Mouse (Mus musculus): ENCODE measurements around the gene AC140267.1. TPM values are rescaled to one million over a fixed set of nuclear protein-coding genes. Genes with fewer than 3 reads are reported as not detected.

AC140267.1 gene
- polyA plus RNA-seq, 1 experiment: not detected

DNA sequence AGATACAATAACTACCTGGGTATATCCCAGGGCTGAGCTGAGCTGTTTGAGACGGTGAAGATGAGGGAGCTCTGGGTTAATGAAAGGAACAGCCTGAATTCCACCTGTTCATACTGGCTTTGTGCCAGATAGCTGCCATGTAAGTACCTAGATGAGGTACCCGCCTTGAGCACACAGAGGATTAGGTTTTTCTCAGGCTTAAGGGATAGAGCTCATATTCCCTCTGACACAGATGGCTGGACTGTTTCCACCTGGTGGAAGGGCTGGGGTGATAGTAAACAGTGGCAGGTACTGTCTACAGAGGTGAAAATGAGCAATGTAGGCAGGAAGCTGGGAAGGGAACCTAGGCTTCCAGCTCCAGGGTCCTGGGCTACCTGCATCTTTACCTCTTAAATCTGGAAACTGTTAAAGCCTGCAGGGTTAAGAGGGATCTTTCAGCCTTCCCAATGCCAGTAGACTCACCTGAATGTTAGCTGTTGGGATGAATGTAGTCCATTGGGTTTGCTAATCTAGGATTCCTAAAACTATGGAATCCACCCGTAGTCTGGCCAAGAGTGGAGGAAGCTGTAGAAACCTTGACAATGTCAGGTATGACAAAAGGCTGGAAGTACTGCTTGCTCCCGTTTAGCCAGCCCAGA lies 22.1 kb downstream of the AC140267.1 start:
- H3K36me3 ChIP-seq (ENCODE audit: control insufficient read depth): peaks cover 82% of the 10 kb centered on the region
- H3K9me3 ChIP-seq (ENCODE audit: control insufficient read depth, low read length): no peaks in the 10 kb centered on the region
- H3K4me1 ChIP-seq (ENCODE audit: control insufficient read depth): peaks cover 86% of the 10 kb centered on the region

DNA sequence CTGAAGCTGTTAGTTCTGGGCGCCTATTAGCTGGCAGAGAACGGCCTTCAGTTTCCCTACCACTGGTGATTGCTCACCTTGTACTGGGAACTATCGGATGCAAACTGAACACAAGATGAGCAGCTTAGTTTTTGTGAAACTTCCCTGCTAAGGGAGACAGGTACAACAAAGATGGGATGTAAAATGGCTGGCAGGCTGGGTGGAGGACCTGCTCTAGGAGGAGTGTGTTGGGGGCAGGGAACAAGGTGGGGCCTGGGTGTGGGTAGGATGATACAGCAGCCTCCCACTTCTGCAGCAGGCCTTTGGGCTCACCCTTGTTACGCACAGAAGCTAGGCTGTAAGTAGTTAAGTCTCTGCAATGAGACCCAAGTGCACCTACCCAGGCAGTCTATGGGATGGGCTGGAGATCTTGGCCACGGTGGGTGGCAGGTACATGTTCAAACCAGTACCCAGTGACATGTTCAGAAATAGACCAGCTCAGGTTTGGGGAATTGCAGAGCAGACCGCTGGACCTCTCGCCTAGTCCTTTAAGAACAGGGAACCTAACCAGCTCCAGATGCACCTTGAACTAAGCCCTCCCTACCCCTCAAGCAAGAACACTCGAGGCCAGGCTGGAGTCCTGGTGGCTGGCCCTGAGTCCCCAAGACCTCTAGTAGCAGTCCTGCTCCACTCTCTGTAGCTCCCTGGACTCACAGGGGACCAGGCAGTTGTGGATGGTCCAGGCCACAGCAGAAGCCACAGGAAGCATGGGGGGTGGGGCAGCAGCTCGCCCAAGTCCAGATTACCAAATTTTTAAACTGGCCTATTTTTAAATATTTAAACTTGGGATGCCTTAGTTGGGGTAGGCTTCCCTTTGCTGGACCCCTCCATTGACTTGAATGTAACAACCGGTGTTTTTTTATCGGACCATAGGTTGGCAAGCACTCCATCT lies 22.9 kb downstream of the AC140267.1 start:
- H3K4me3 ChIP-seq (replicated peaks): peak overlapping the region; percentile 99
- TF ChIP-seq GATA1 (IDR thresholded peaks at IDR 0.05; ENCODE audit: low read length): no peak
- TF ChIP-seq TAL1 (IDR thresholded peaks at IDR 0.05; ENCODE audit: low read length): no peak

More for the DNA sequence above, 22.1 kb downstream of the AC140267.1 start:
- Histone ChIP-seq H3K27me3 (ENCODE audit: control insufficient read depth) (no peaks in the 10 kb centered on the region), H3K4me3 (replicated peaks) (peak overlapping the region; percentile 99)
- TF ChIP-seq TAL1 (IDR thresholded peaks at IDR 0.05; ENCODE audit: low read length) (no peak), GATA1 (IDR thresholded peaks at IDR 0.05; ENCODE audit: low read length) (no peak)

DNA sequence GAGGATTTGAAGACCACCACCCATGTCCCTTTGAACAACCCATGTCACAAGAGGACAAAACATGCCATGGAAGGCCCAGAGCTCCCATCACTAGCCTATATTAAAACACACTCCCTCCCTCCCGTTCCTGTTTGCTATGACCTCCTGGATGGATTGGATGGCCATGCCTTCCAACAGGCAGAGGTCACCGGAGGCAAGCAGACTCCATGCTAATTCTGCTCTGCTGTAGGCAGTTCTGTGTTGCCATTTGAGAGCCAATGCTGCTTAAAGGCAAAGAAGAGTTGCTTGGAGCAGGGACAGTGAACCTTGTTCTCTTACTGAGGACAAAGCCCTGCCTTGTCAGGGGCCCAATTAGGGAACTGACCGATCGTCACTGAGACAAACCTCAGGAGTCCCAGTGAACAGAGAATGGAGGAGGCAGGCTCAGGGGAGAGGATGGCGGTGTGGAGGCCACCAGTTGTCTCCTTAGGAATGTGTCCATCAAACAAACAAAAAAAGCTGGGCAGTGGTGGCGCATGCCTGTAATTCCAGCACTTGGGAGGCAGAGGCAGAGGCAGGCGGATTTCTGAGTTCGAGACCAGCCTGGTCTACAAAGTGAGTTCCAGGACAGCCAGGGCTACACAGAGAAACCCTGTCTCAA lies 23.9 kb downstream of the AC140267.1 start:
- TF ChIP-seq GATA1 (IDR thresholded peaks at IDR 0.05; ENCODE audit: low read length): no peak
- TF ChIP-seq TAL1 (IDR thresholded peaks at IDR 0.05; ENCODE audit: low read length): no peak
- H3K4me1 ChIP-seq (ENCODE audit: control insufficient read depth): peaks cover 84% of the 10 kb centered on the region
- no peaks in the 10 kb centered on the region for H3K27me3 ChIP-seq (ENCODE audit: control insufficient read depth)
- peak overlapping the region; percentile 99 for H3K4me3 ChIP-seq (replicated peaks)
- no peaks in the 10 kb centered on the region for H3K9me3 ChIP-seq (ENCODE audit: control insufficient read depth, low read length)
- H3K36me3 ChIP-seq (ENCODE audit: control insufficient read depth): peaks cover 71% of the 10 kb centered on the region

More for the DNA sequence above, 22.9 kb downstream of the AC140267.1 start:
- Histone ChIP-seq H3K9me3 (ENCODE audit: control insufficient read depth, low read length) (no peaks in the 10 kb centered on the region), H3K36me3 (ENCODE audit: control insufficient read depth) (peaks cover 77% of the 10 kb centered on the region), H3K4me1 (ENCODE audit: control insufficient read depth) (peaks cover 86% of the 10 kb centered on the region), H3K27me3 (ENCODE audit: control insufficient read depth) (no peaks in the 10 kb centered on the region)

DNA sequence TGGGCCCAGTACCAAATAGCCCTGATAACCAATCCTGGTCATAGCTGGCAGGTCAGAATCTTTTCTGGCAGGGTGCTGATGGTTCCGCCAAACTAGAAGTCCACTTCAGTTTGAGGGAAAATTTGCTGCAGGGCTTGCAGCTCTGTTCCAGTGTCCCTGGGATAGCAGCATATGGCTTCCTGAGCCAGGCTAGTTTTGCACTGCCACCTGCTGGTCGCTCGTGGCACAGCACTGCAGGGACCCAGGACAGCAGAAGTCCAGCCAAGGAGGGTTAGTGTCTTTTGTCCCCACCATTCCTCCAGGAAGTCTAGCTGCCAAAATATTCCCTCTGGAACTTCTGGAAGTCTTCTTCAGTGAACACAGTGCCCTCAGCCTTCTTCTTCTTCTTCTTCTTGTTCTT lies 25.0 kb downstream of the AC140267.1 start:
- peaks cover 71% of the 10 kb centered on the region for H3K36me3 ChIP-seq (ENCODE audit: control insufficient read depth)
- H3K9me3 ChIP-seq (ENCODE audit: control insufficient read depth, low read length): no peaks in the 10 kb centered on the region
- no peaks in the 10 kb centered on the region for H3K27me3 ChIP-seq (ENCODE audit: control insufficient read depth)
- no peak overlapping the region for H3K4me3 ChIP-seq (replicated peaks)
- no peak for TF ChIP-seq TAL1 (IDR thresholded peaks at IDR 0.05; ENCODE audit: low read length)
- peaks cover 82% of the 10 kb centered on the region for H3K4me1 ChIP-seq (ENCODE audit: control insufficient read depth)

DNA sequence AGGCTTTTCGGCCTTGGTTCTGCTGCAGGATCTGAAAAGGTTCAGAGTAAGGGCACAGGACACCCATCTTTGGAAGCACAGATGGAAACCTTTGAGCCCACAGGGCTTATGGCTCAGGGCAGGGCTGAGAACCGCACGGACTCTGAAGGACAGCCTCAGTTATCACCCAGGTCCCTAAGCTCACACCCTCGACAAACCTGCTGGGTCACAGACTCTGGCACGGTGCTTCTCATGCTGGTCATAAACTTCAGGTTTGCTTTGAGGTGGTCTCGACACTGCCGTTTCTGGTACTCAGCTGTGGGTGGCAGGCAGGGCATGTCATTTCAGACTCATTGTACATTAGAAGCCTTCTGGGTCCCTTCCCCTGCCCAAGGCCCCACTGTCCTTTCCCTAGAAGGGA lies 25.5 kb downstream of the AC140267.1 start:
- peaks cover 67% of the 10 kb centered on the region for H3K36me3 ChIP-seq (ENCODE audit: control insufficient read depth)
- H3K4me1 ChIP-seq (ENCODE audit: control insufficient read depth): peaks cover 81% of the 10 kb centered on the region
- no peaks in the 10 kb centered on the region for H3K9me3 ChIP-seq (ENCODE audit: control insufficient read depth, low read length)
- no peak overlapping the region for H3K4me3 ChIP-seq (replicated peaks)
- no peaks in the 10 kb centered on the region for H3K27me3 ChIP-seq (ENCODE audit: control insufficient read depth)
- TF ChIP-seq TAL1 (IDR thresholded peaks at IDR 0.05; ENCODE audit: low read length) (no peak), GATA1 (IDR thresholded peaks at IDR 0.05; ENCODE audit: low read length) (no peak)

DNA sequence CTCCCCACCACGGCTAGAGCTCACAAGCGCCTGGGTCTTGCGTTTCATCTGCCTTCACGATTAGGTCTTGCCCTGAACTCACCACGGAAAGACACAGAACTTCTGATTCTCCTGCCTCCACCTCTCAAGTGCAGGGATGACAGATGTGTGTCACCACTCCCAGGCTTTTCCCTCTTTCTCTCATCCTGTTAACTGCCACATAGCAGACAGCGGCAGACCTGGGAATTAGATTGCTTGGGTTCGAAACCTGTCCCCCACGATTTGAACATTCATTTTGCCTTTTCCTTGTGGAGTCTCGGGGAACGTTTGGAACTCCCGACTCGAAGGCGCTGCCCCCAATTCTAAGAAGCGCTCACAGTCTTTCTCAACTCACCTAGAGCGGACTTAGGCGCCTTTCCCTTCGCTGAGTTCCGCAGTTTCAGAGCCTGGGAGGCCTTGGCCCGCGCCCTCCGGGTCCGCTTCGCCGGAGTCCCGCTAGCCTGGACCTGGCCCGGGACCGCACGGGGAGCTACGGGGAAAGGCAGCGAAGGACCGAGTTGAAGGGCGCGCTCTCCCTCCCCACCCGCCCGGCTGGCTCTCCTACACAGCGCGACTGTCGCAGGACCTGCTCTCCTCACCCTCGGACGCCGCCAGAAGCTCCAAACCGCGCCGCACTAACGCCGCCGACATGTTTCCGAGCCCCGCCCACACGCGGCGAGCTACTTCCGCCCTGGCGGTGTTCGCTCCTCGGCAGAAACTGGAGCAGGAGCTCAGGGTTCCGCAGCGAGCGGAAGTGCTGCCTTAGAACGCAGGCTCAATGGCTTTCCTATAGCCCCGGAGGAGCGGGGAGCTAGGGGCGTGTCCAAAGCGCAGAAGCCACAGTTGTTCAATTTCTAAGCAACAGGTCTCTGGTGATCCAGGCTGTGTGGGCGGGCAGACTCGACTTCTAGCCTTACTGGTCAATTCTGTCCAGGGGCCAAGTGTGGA lies 28.3 kb downstream of the AC140267.1 start, which contains the start of gene Rps19bp1:
Gene Rps19bp1 (minus strand): TSS at position 706 of the 966 bp plus-strand sequence.
- Histone ChIP-seq H3K27me3 (ENCODE audit: control insufficient read depth) (no peaks in the 10 kb centered on the region), H3K4me3 (replicated peaks) (peak within 1 kb of the TSS; percentile 80), H3K36me3 (ENCODE audit: control insufficient read depth) (peaks cover 39% of the 10 kb centered on the region), H3K9me3 (ENCODE audit: control insufficient read depth, low read length) (peaks cover 2% of the 10 kb centered on the region; the same call in 1 of the 2 replicates), H3K4me1 (ENCODE audit: control insufficient read depth) (peaks cover 53% of the 10 kb centered on the region)
- TF ChIP-seq TAL1 (IDR thresholded peaks at IDR 0.05; ENCODE audit: low read length) (no peak), GATA1 (IDR thresholded peaks at IDR 0.05; ENCODE audit: low read length) (no peak)

DNA sequence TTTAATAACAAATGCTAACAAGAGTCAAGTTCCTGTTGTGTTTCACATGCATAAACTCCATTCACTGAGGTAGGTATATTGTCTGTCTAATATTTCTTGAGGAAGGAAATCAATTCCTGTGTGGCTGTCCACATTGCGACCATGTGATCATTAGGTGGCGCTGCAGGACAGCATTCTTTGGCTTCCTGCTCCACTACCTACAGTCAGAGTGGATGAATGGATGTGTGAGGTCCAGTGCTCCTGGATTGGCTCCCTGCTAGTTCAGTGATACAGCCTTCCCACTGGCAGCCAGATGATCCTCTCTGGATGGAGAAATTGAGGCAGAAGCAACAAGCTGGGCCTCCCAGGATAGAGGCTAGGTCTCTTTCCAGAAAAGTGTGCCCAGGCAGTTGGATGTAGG lies 30.6 kb downstream of the AC140267.1 start:
- Histone ChIP-seq H3K9me3 (ENCODE audit: control insufficient read depth, low read length) (peaks cover 20% of the 10 kb centered on the region), H3K4me1 (ENCODE audit: control insufficient read depth) (peaks cover 30% of the 10 kb centered on the region), H3K27me3 (ENCODE audit: control insufficient read depth) (no peaks in the 10 kb centered on the region), H3K36me3 (ENCODE audit: control insufficient read depth) (peaks cover 15% of the 10 kb centered on the region), H3K4me3 (replicated peaks) (no peak overlapping the region)
- TF ChIP-seq TAL1 (IDR thresholded peaks at IDR 0.05; ENCODE audit: low read length) (no peak), GATA1 (IDR thresholded peaks at IDR 0.05; ENCODE audit: low read length) (no peak)

DNA sequence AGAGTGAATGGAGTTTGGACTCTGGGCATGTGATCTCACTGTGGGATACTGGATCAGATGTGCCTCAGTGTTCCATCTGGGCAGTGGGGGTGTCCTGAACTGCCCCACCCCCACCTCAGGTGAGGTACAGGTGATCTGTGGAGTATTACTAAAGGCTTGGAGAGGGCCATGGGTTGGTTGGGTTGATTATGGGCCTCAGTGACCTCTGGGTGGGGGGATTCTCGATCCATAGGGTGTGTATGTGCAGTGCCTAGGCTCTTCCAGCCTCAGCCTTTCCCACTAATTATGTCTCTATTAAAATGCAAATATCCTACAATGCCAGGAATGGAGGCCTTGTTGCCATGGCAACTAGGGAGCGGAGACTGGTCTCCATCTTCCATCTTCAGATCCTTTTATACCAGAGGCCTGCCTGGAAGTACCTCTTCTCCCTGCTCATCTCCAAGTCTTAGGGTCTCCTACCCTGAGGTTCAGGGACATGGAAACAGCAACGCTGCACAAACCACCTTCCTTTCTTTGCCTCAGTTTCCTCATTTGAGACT lies 36.3 kb downstream of the AC140267.1 start:
- Histone ChIP-seq H3K9me3 (ENCODE audit: control insufficient read depth, low read length) (peaks cover 20% of the 10 kb centered on the region), H3K36me3 (ENCODE audit: control insufficient read depth) (no peaks in the 10 kb centered on the region), H3K4me1 (ENCODE audit: control insufficient read depth) (no peaks in the 10 kb centered on the region), H3K27me3 (ENCODE audit: control insufficient read depth) (peaks cover 7% of the 10 kb centered on the region), H3K4me3 (replicated peaks) (no peak overlapping the region)
- TF ChIP-seq TAL1 (IDR thresholded peaks at IDR 0.05; ENCODE audit: low read length) (no peak), GATA1 (IDR thresholded peaks at IDR 0.05; ENCODE audit: low read length) (no peak)

Measured in erythroblast, embryonic 14.5 days (primary cell).